Mouse (Mus musculus) mature B cell (primary cell): ENCODE measurements around the gene Srxn1.

ENCODE experiments used
- in situ Hi-C: fragments of 300-500 bp; cut with MboI; formaldehyde crosslinking; loops from 2 replicates; pipeline ENCODE4 v1.14.3; 2019

Srxn1 gene

GRCm38 (mm10) chr2:152117694-152118093 lies 12.4 kb downstream of the Srxn1 start:
- in situ Hi-C loops = loop anchor here (25.0 kb wide), 1 partner anchor 245 kb away; no protein-coding TSS in a partner anchor

GRCm38 (mm10) chr2:152119228-152119865 lies 14.0 kb downstream of the Srxn1 start:
- in situ Hi-C loops = loop anchor here (25.0 kb wide), 1 partner anchor 243 kb away; no protein-coding TSS in a partner anchor

- in situ Hi-C loops = loop anchor here (25.0 kb wide), 1 partner anchor 239 kb away; no protein-coding TSS in a partner anchor
These were observed 17.6 kb downstream of the Srxn1 start for GRCm38 (mm10) chr2:152122896-152123295.

- in situ Hi-C loops = no loop called here
These were observed 23.3 kb downstream of the Srxn1 start for GRCm38 (mm10) chr2:152128597-152128996.

GRCm38 (mm10) chr2:152129778-152130177 lies 24.5 kb downstream of the Srxn1 start:
- in situ Hi-C loops = no loop called here

- in situ Hi-C loops = no loop called here
These were observed 26.7 kb downstream of the Srxn1 start for GRCm38 (mm10) chr2:152132016-152132415.

- in situ Hi-C loops = no loop called here
These were observed 27.4 kb downstream of the Srxn1 start for GRCm38 (mm10) chr2:152132691-152133090.

GRCm38 (mm10) chr2:152139191-152139987 lies 34.1 kb downstream of the Srxn1 start:
- in situ Hi-C loops = no loop called here

- in situ Hi-C loops = no loop called here
These were observed 35.6 kb downstream of the Srxn1 start for GRCm38 (mm10) chr2:152140941-152141340.

GRCm38 (mm10) chr2:152141491-152141890 lies 36.2 kb downstream of the Srxn1 start:
- in situ Hi-C loops = no loop called here

- in situ Hi-C loops = no loop called here
These were observed 36.7 kb downstream of the Srxn1 start for GRCm38 (mm10) chr2:152142046-152142445.

GRCm38 (mm10) chr2:152142571-152142970 lies 37.3 kb downstream of the Srxn1 start:
- in situ Hi-C loops = no loop called here

GRCm38 (mm10) chr2:152143279-152144157 lies 38.2 kb downstream of the Srxn1 start, which contains the start of gene Tcf15:
Gene Tcf15, plus strand, starts transcription at chr2:152143561.
- in situ Hi-C loops = no loop called here

GRCm38 (mm10) chr2:152144158-152144450 lies 38.8 kb downstream of the Srxn1 start:
- in situ Hi-C loops = no loop called here

- in situ Hi-C loops = no loop called here
These were observed 39.2 kb downstream of the Srxn1 start for GRCm38 (mm10) chr2:152144501-152144900.

- in situ Hi-C loops = no loop called here
These were observed 40.4 kb downstream of the Srxn1 start for GRCm38 (mm10) chr2:152145711-152146110.

GRCm38 (mm10) chr2:152147079-152147478 lies 41.8 kb downstream of the Srxn1 start:
- in situ Hi-C loops = no loop called here

- in situ Hi-C loops = no loop called here
These were observed 43.4 kb downstream of the Srxn1 start for GRCm38 (mm10) chr2:152148675-152149074.

GRCm38 (mm10) chr2:152149891-152150290 lies 44.6 kb downstream of the Srxn1 start:
- in situ Hi-C loops = no loop called here

- in situ Hi-C loops = no loop called here
These were observed 45.1 kb downstream of the Srxn1 start for GRCm38 (mm10) chr2:152150373-152150772.

GRCm38 (mm10) chr2:152153361-152153760 lies 48.0 kb downstream of the Srxn1 start:
- in situ Hi-C loops = no loop called here
